Mouse (Mus musculus) bone marrow, adult 2 months (tissue): ENCODE measurements around the gene Creld1.

Experiments used
- CTCF ChIP-seq: fragments of 200-500 bp; IDR thresholded peaks from 2 replicates; pipeline ENCODE4 v1.5.1; 2011; ENCODE audit warnings: low read length, control low read depth; ENCODE audit not compliant: control insufficient read depth, insufficient read depth
- POLR2A ChIP-seq: fragments of 200-500 bp; IDR thresholded peaks from 2 replicates; pipeline ENCODE4 v1.6.1; 2011; ENCODE audit warnings: low read depth, mild to moderate bottlenecking, control low read depth, low read length, borderline replicate concordance; ENCODE audit not compliant: control insufficient read depth

DNA sequence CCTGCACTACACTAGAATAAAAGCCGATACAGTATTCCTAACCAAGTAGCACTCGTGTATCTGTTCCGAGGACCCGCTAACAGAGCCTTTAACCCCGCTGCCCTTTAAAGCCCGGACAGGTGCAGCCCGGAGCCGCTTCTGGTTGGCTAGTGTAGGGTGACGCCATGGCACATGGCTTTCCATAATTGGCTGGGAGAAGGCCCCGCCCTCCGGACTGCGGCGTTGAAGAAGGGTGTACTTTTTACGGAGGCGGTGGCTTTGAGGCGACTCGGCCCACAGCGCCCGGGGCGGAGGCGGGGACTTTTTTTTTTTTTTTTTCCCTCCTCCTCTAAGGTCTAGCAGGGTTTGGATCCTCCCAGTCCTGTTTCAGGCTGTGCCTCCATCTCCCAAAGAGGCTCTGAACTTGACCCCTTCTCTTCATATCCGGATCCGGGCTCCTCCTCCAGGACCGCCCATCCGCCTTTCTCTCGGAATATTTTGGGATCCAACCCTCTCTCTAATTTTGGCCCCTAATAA lies at the start of gene Creld1:
- TF ChIP-seq CTCF (no peak), POLR2A (peak; percentile 53; the same call in 1 of the 2 replicates)
